Mouse (Mus musculus) megakaryocyte, embryonic 14.5 days (primary cell): ENCODE measurements around the gene Hdac4.

Source experiments
- FLI1 ChIP-seq: IDR thresholded peaks from 2 replicates; pipeline ENCODE4 v1.6.1; 2012; ENCODE audit warnings: low read length, inconsistent platforms, mixed read lengths
- GATA1 ChIP-seq: IDR thresholded peaks from 3 replicates; pipeline ENCODE4 v1.6.1; 2012; ENCODE audit warnings: mixed read lengths, low read length, inconsistent platforms, borderline replicate concordance

DNA sequence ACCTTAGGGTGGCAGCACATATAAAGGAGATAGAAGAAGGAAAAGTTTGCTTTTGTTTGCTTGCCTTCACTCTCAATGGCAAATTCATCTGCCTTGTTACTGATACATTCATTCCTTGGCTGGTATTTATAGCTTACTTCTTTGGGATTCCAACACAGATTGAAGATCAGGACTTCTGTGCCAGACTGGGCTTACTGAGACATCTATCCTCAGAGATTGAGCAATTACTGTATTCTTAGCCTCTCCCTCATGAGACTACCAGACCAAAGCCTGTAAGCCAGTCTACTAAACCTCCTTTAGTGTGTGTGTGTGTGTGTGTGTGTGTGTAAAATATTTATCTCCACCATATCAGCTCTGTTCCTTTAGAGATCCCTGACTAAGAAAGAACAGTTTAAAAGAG lies 181.0 kb downstream of the Hdac4 start:
- TF ChIP-seq GATA1 (no peak), FLI1 (no peak)
